Mouse (Mus musculus) thymus, adult 2 months (tissue): ENCODE data around the gene Nipal1. TPM values are rescaled to one million over a fixed set of nuclear protein-coding genes. Genes with fewer than 3 reads are reported as not detected.

ENCODE experiments used
- DNase-seq: peaks from one replicate; pipeline ENCODE4 v3.0.0; 2021
- H3K27ac ChIP-seq: fragments of 200-500 bp; 2 replicates; pipeline ENCODE4 v1.5.1; 2012; ENCODE audit warnings: low read length, control low read depth; ENCODE audit not compliant: control insufficient read depth, insufficient read depth
- H3K27me3 ChIP-seq: fragments of 200-500 bp; 2 replicates; pipeline ENCODE4 v1.6.1; 2012; ENCODE audit warnings: mild to moderate bottlenecking, low read length, moderate library complexity, mixed read lengths; ENCODE audit not compliant: control insufficient read depth, insufficient read depth
- H3K36me3 ChIP-seq: fragments of 200-500 bp; 2 replicates; pipeline ENCODE4 v1.6.1; 2012; ENCODE audit warnings: mild to moderate bottlenecking, low read length, moderate library complexity; ENCODE audit not compliant: control insufficient read depth, insufficient read depth
- H3K4me1 ChIP-seq: fragments of 200-500 bp; replicated peaks from 2 replicates; pipeline ENCODE4 v1.6.1; 2012; ENCODE audit warnings: low read length; ENCODE audit not compliant: control insufficient read depth, insufficient read depth
- H3K4me3 ChIP-seq: fragments of 200-500 bp; 2 replicates; pipeline ENCODE4 v1.5.1; 2012; ENCODE audit warnings: mild to moderate bottlenecking, low read length, control low read depth, moderate library complexity; ENCODE audit not compliant: control insufficient read depth, insufficient read depth
- CTCF ChIP-seq: fragments of 200-500 bp; IDR thresholded peaks from 2 replicates; pipeline ENCODE4 v1.5.1; 2012; ENCODE audit warnings: mild to moderate bottlenecking, control low read depth, low read length, moderate library complexity, borderline replicate concordance; ENCODE audit not compliant: control insufficient read depth, poor library complexity, insufficient read depth; ENCODE audit errors: extremely low read depth
- POLR2A ChIP-seq: fragments of 200-500 bp; IDR thresholded peaks from 2 replicates; pipeline ENCODE4 v1.6.1; 2012; ENCODE audit warnings: mild to moderate bottlenecking, low read length, control low read depth, moderate library complexity; ENCODE audit not compliant: control insufficient read depth, poor library complexity, insufficient read depth; ENCODE audit errors: extremely low read depth
- WGBS: fragments of 180-500 bp; shearing (Covaris S2); methylation state at CpG from one replicate; pipeline ENCODE4 v1.1.7; 2018; 5-methylcytosine and 5-hydroxymethylcytosine counted together
- polyA plus RNA-seq: library from polyadenylated mRNA; depleted of rRNA; stranded (reverse); fragments of >200 nt; gene quantifications from 2 replicates; pipeline ENCODE4 v1.2.3, GENCODE M21; 2012

The Nipal1 gene
- polyA plus RNA-seq, 1 experiment: 1.7 TPM

- TF ChIP-seq POLR2A: no peak
- TF ChIP-seq CTCF: no peak
- no peaks in the 10 kb centered on the region for H3K4me1 ChIP-seq
- H3K27me3 ChIP-seq: no peaks in the 10 kb centered on the region
- H3K4me3 ChIP-seq: no peak overlapping the region
- no peak overlapping the region for H3K27ac ChIP-seq
- H3K36me3 ChIP-seq: 0 out of 2 replicates have a peak, but pooled peaks cover 3% of the 10 kb centered on the region
- WGBS: 96% methylated on average over 5 of the region's 5 CpGs
- DNase-seq: no peak
Measured at GRCm38 (mm10) chr5:72664126-72664525, 16.5 kb downstream of the Nipal1 start.

- Histone ChIP-seq H3K4me3 (no peak overlapping the region), H3K36me3 (0 out of 2 replicates have a peak, but pooled peaks cover 3% of the 10 kb centered on the region), H3K27me3 (no peaks in the 10 kb centered on the region), H3K4me1 (no peaks in the 10 kb centered on the region), H3K27ac (no peak overlapping the region)
- 72% methylated on average over 3 of the region's 3 CpGs for WGBS
- TF ChIP-seq POLR2A (no peak), CTCF (no peak)
- DNase-seq: no peak
Measured at GRCm38 (mm10) chr5:72664854-72665253, 17.3 kb downstream of the Nipal1 start.

- Histone ChIP-seq H3K27ac (no peak overlapping the region), H3K4me3 (no peak overlapping the region), H3K4me1 (no peaks in the 10 kb centered on the region), H3K27me3 (no peaks in the 10 kb centered on the region), H3K36me3 (0 out of 2 replicates have a peak, but pooled peaks cover 3% of the 10 kb centered on the region)
- TF ChIP-seq POLR2A (no peak), CTCF (peak; percentile 53; the same call in 1 of the 2 replicates)
- 38% methylated on average over 5 of the region's 5 CpGs for WGBS
- DNase-seq: peak; percentile 73
Measured at GRCm38 (mm10) chr5:72665281-72665680, 17.7 kb downstream of the Nipal1 start.

- WGBS: 91% methylated on average over 7 of the region's 7 CpGs
- H3K4me3 ChIP-seq: no peak overlapping the region
Measured at GRCm38 (mm10) chr5:72666428-72666827, 18.8 kb downstream of the Nipal1 start.

GRCm38 (mm10) chr5:72668351-72668750 lies 20.8 kb downstream of the Nipal1 start:
- no peak overlapping the region for H3K4me3 ChIP-seq
- 0 out of 2 replicates have a peak, but pooled peaks cover 3% of the 10 kb centered on the region for H3K36me3 ChIP-seq
- H3K4me1 ChIP-seq: no peaks in the 10 kb centered on the region
- H3K27ac ChIP-seq: no peak overlapping the region
- TF ChIP-seq CTCF (no peak), POLR2A (no peak)
- no peaks in the 10 kb centered on the region for H3K27me3 ChIP-seq
- DNase-seq: no peak
- WGBS: 94% methylated on average over 9 of the region's 9 CpGs

More at GRCm38 (mm10) chr5:72666428-72666827, 18.8 kb downstream of the Nipal1 start:
- Histone ChIP-seq H3K4me1 (no peaks in the 10 kb centered on the region), H3K36me3 (0 out of 2 replicates have a peak, but pooled peaks cover 3% of the 10 kb centered on the region), H3K27me3 (no peaks in the 10 kb centered on the region), H3K27ac (no peak overlapping the region)
- DNase-seq: no peak
- TF ChIP-seq POLR2A (no peak), CTCF (no peak)

GRCm38 (mm10) chr5:72671017-72671699 lies 23.6 kb downstream of the Nipal1 start:
- H3K27me3 ChIP-seq: no peaks in the 10 kb centered on the region
- H3K36me3 ChIP-seq: 0 out of 2 replicates have a peak, but pooled peaks cover 3% of the 10 kb centered on the region

GRCm38 (mm10) chr5:72674994-72675542 lies 27.5 kb downstream of the Nipal1 start:
- H3K36me3 ChIP-seq: no peaks in the 10 kb centered on the region
- no peak for TF ChIP-seq CTCF
- no peak for TF ChIP-seq POLR2A
- no peaks in the 10 kb centered on the region for H3K4me1 ChIP-seq
- no peak for DNase-seq
- 93% methylated on average over 9 of the region's 9 CpGs for WGBS
- H3K4me3 ChIP-seq: no peak overlapping the region
- no peak overlapping the region for H3K27ac ChIP-seq
- H3K27me3 ChIP-seq: no peaks in the 10 kb centered on the region

More at GRCm38 (mm10) chr5:72671017-72671699, 23.6 kb downstream of the Nipal1 start:
- Histone ChIP-seq H3K4me3 (no peak overlapping the region), H3K27ac (no peak overlapping the region), H3K4me1 (no peaks in the 10 kb centered on the region)
- 95% methylated on average over 8 of the region's 8 CpGs for WGBS
- DNase-seq: no peak
- TF ChIP-seq CTCF (no peak), POLR2A (no peak)
